Mouse (Mus musculus): ENCODE results near the gene Pkd1l1.

GRCm38 (mm10) chr11:9020207-9020606 lies 47.1 kb upstream of the Pkd1l1 start:
- no peak for TF ChIP-seq TAL1 (IDR thresholded peaks at IDR 0.05; ENCODE audit: low read length)
- no peak for TF ChIP-seq GATA1 (IDR thresholded peaks at IDR 0.05; ENCODE audit: low read length)
